Mouse (Mus musculus): Measurements from ENCODE around the gene Tulp2.
"Not testable (repeated sequence)": the region's sequence is repeated elsewhere in the genome, so short reads cannot be mapped to it uniquely, and the experiment has no call there.

The Tulp2 gene

GRCm38 (mm10) chr7:45509912-45510787 lies 28.5 kb downstream of the Tulp2 start, which contains the start of gene Nucb1:
Gene Nucb1, minus strand, starts transcription at chr7:45510406.
- in situ Hi-C loops (cut with MboI; ENCODE audit: low pct_unique_long_range_greater_than_20kb in 1 of 2, low sequenced_read_pairs in 2 of 2, unreplicated experiment in 1 of 2): no loop called here

GRCm38 (mm10) chr7:45514411-45514810 lies 32.7 kb downstream of the Tulp2 start:
- in situ Hi-C loops (cut with MboI; ENCODE audit: low pct_unique_long_range_greater_than_20kb in 1 of 2, low sequenced_read_pairs in 2 of 2, unreplicated experiment in 1 of 2): no loop called here

- in situ Hi-C loops (cut with MboI; ENCODE audit: low pct_unique_long_range_greater_than_20kb in 1 of 2, low sequenced_read_pairs in 2 of 2, unreplicated experiment in 1 of 2): no loop called here
These were observed 33.8 kb downstream of the Tulp2 start for GRCm38 (mm10) chr7:45515436-45515835.

GRCm38 (mm10) chr7:45516846-45517245 lies 35.2 kb downstream of the Tulp2 start:
- in situ Hi-C loops (cut with MboI; ENCODE audit: low pct_unique_long_range_greater_than_20kb in 1 of 2, low sequenced_read_pairs in 2 of 2, unreplicated experiment in 1 of 2): not testable (repeated sequence)

- in situ Hi-C loops (cut with MboI; ENCODE audit: low pct_unique_long_range_greater_than_20kb in 1 of 2, low sequenced_read_pairs in 2 of 2, unreplicated experiment in 1 of 2): no loop called here
These were observed 36.9 kb downstream of the Tulp2 start for GRCm38 (mm10) chr7:45518618-45519017.

- in situ Hi-C loops (cut with MboI; ENCODE audit: low pct_unique_long_range_greater_than_20kb in 1 of 2, low sequenced_read_pairs in 2 of 2, unreplicated experiment in 1 of 2): no loop called here
These were observed 37.9 kb downstream of the Tulp2 start for GRCm38 (mm10) chr7:45519345-45520120.

- in situ Hi-C loops (cut with MboI; ENCODE audit: low pct_unique_long_range_greater_than_20kb in 1 of 2, low sequenced_read_pairs in 2 of 2, unreplicated experiment in 1 of 2): no loop called here
These were observed 38.9 kb downstream of the Tulp2 start for GRCm38 (mm10) chr7:45520605-45521004.

- in situ Hi-C loops (cut with MboI; ENCODE audit: low pct_unique_long_range_greater_than_20kb in 1 of 2, low sequenced_read_pairs in 2 of 2, unreplicated experiment in 1 of 2): no loop called here
These were observed 40.1 kb downstream of the Tulp2 start for GRCm38 (mm10) chr7:45521728-45522184.

- in situ Hi-C loops (cut with MboI; ENCODE audit: low pct_unique_long_range_greater_than_20kb in 1 of 2, low sequenced_read_pairs in 2 of 2, unreplicated experiment in 1 of 2): no loop called here
These were observed 40.6 kb downstream of the Tulp2 start for GRCm38 (mm10) chr7:45522194-45522752.

- in situ Hi-C loops (cut with MboI; ENCODE audit: low pct_unique_long_range_greater_than_20kb in 1 of 2, low sequenced_read_pairs in 2 of 2, unreplicated experiment in 1 of 2): no loop called here
These were observed 41.4 kb downstream of the Tulp2 start for GRCm38 (mm10) chr7:45522957-45523676.

GRCm38 (mm10) chr7:45523678-45524170 lies 42.0 kb downstream of the Tulp2 start:
- in situ Hi-C loops (cut with MboI; ENCODE audit: low pct_unique_long_range_greater_than_20kb in 1 of 2, low sequenced_read_pairs in 2 of 2, unreplicated experiment in 1 of 2): no loop called here

- in situ Hi-C loops (cut with MboI; ENCODE audit: low pct_unique_long_range_greater_than_20kb in 1 of 2, low sequenced_read_pairs in 2 of 2, unreplicated experiment in 1 of 2): no loop called here
These were observed 43.4 kb downstream of the Tulp2 start for GRCm38 (mm10) chr7:45524841-45525621.

- in situ Hi-C loops (cut with MboI; ENCODE audit: low pct_unique_long_range_greater_than_20kb in 1 of 2, low sequenced_read_pairs in 2 of 2, unreplicated experiment in 1 of 2): no loop called here
These were observed 44.3 kb downstream of the Tulp2 start, which contains the start of the genes Ppp1r15a and Plekha4 for GRCm38 (mm10) chr7:45525809-45526473. Gene Ppp1r15a, minus strand, starts transcription at chr7:45526268. Gene Plekha4, plus strand, starts transcription at chr7:45526330.

GRCm38 (mm10) chr7:45526474-45527120 lies 44.9 kb downstream of the Tulp2 start:
- in situ Hi-C loops (cut with MboI; ENCODE audit: low pct_unique_long_range_greater_than_20kb in 1 of 2, low sequenced_read_pairs in 2 of 2, unreplicated experiment in 1 of 2): no loop called here

GRCm38 (mm10) chr7:45527169-45527568 lies 45.5 kb downstream of the Tulp2 start:
- in situ Hi-C loops (cut with MboI; ENCODE audit: low pct_unique_long_range_greater_than_20kb in 1 of 2, low sequenced_read_pairs in 2 of 2, unreplicated experiment in 1 of 2): not testable (repeated sequence)

- in situ Hi-C loops (cut with MboI; ENCODE audit: low pct_unique_long_range_greater_than_20kb in 1 of 2, low sequenced_read_pairs in 2 of 2, unreplicated experiment in 1 of 2): no loop called here
These were observed 47.8 kb downstream of the Tulp2 start for GRCm38 (mm10) chr7:45529461-45529860.

- in situ Hi-C loops (cut with MboI; ENCODE audit: low pct_unique_long_range_greater_than_20kb in 1 of 2, low sequenced_read_pairs in 2 of 2, unreplicated experiment in 1 of 2): no loop called here
These were observed 49.0 kb downstream of the Tulp2 start for GRCm38 (mm10) chr7:45530643-45531042.
